Mouse (Mus musculus) cerebellum, adult 11-12 months (tissue): ENCODE results near the gene Trp73.

Experiments used
- DNase-seq: peaks from one replicate; pipeline ENCODE4 v3.0.0; 2022

The Trp73 gene

GRCm38 (mm10) chr4:154140182-154140212 lies at the start of gene Trp73:
Trp73 (minus strand) TSS chr4:154140208.
- DNase-seq: no peak

DNA sequence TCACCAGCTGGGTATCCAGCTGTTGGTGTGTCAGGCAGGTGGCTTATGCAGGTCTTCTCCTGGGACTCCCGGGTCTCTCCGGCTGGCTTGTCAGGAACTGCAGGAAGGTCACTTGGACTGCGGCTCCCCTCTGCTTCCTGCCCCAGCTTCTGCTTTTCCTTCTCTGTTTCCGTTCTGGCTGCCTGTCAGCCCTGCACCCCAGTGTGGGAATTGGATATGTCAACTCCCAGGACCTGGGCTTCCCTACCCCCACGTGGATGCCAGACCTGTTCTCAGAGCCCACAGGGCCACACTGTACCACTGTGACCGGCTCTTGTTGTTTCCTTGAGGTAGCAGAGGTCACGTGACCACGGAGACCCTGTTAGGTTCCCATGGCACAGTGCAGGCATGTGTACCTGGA lies 48.9 kb upstream of the Trp73 start:
- DNase-seq: no peak

DNA sequence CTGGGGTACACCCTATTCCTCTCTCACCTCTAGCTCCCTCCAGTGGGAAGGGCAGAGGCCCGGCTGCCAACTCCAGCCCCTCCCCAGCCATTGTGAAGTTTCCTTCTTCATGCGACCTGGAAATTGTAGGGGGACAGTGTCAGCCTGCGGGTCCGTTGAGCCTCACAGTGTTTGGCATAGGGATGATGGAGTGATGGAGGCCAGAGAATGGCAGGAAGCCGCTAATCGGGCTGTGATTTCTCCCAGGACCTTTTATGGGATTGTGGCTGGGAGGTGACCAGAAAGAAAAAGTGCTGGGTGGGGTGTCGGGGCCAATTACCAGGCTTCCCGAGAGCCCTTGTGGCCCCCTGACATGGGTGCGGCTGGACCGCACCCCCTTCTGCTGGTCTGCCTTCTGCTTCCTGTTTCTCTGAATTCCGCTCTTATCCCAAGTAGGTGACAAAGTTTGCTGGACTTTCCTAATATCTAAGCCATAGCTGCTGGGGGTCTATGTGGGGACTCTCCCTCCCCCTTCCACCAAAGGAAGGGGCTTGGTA lies 46.1 kb upstream of the Trp73 start:
- no peak for DNase-seq

- no peak for DNase-seq
Observed at GRCm38 (mm10) chr4:154185001-154185400, 45.0 kb upstream of the Trp73 start.

GRCm38 (mm10) chr4:154183566-154183965 lies 43.6 kb upstream of the Trp73 start:
- DNase-seq: no peak

DNA sequence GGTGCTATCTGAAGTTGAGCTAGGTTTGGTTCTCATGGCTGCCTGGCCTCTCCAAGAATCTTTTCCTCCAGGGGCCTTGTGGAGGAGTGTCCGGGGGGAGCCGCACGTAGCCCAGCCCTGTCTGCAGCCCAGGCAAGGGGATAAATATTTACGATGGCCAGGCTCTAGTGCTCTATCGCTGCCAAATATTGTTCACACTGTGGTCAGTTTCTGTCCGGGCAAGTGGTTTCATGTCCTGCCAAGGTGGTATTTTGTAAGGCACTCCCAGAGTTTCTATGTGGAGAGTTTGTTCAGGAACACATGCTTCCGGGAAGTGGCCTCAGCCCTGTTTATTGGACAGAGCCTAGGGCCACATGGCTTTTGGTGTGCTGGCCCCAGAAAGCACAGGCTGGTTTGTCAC lies 41.0 kb upstream of the Trp73 start:
- no peak for DNase-seq

DNA sequence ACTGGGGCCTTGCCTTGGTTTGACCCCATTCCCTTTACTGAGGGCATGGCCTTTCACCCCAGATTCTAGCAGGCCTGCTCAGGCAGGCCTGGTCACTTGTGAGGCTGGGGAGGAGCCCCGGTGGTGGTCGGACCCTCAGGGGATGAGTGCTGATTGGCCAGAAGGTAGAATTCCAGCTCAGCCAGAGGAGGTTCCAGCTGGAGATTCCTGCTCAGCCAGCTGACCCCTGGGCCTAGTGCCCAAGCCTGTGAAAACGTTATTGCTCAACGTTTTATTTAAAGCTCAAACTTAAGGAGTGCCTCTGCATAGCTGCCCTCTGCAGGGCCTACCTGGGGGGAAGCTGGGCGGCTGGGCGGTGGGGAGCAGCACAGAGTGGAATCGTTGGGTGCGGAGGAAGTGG lies 37.2 kb upstream of the Trp73 start:
- DNase-seq: no peak

- DNase-seq: peak; percentile 36
Observed at GRCm38 (mm10) chr4:154171931-154172604, 32.1 kb upstream of the Trp73 start.

GRCm38 (mm10) chr4:154171151-154171930 lies 31.3 kb upstream of the Trp73 start:
- peak; percentile 16 for DNase-seq

DNA sequence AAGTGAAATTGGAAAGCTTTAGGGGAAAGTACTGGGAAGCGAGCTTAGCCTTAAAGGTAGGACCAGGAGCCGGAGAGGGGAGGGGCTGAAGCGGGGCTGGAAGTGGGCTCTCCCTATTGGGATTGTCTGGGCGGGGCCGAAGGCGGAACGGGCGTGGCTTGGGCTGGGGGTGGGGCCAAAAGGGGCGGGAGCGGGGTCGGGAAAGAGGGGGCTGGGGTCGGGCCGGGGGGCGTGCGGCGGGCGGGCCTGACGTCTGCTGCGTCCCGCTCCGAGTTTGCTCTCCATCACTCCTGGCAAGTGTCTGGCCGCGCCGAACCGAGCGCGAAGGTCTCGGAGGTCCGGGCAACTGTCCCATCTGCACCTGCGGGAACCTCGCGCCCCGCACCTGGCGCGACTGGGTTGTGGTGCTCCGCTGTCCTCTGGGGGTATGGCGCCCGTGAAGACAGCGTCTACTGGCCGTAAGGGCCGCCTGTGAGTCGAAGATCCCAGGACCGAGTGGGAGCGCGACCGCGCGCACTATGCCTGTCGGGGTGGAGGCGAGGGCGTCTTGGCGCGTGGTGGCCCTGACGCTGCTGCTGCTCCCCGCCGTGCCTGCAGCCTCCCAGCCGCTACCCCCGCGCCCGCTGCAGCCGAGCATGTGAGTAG lies 30.6 kb upstream of the Trp73 start, which contains the start of gene Megf6:
Gene Megf6, plus strand, starts transcription at position 225 of the 645 bp plus-strand sequence.
- DNase-seq: peak; percentile 12

- DNase-seq: no peak
Observed at GRCm38 (mm10) chr4:154170021-154170420, 30.0 kb upstream of the Trp73 start.

DNA sequence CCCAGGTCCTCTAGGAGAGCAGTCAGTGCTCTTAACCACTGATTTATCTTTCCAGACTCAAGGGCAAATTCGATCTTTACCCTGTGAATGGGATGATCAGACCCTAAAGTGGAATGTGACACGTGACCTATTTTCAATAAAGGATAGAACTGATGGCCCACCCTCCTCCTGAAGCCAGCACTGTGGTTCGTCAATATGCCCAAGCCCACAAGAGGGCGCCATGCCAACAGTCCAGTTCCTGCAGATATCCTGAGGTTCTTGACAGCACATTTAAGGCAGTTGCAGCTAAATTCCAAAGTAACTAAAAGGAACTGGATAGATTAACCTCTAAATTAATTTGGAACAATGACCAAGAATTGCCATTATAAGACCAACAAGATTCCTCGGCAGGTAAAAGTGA lies 27.0 kb upstream of the Trp73 start:
- no peak for DNase-seq

DNA sequence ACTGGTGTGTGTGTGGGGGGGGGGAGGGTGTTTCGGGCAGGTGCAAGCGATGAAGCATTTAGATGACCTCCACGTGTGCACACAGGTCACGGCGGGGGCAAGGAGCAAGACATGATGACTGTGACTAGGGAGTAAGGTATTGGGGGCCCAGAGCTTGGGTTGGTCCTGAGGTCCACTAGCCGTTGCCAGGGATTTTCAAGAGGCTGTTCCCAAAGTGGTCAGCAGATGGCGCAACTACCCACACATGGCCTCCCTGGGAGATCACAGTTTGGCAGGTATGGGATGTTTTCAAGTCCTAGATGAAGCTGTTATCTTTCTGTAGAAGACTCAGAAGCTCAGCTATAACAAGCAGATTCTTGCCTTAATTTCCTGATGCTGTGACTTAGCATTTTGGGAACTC lies 23.3 kb upstream of the Trp73 start:
- peak; percentile 60 for DNase-seq

DNA sequence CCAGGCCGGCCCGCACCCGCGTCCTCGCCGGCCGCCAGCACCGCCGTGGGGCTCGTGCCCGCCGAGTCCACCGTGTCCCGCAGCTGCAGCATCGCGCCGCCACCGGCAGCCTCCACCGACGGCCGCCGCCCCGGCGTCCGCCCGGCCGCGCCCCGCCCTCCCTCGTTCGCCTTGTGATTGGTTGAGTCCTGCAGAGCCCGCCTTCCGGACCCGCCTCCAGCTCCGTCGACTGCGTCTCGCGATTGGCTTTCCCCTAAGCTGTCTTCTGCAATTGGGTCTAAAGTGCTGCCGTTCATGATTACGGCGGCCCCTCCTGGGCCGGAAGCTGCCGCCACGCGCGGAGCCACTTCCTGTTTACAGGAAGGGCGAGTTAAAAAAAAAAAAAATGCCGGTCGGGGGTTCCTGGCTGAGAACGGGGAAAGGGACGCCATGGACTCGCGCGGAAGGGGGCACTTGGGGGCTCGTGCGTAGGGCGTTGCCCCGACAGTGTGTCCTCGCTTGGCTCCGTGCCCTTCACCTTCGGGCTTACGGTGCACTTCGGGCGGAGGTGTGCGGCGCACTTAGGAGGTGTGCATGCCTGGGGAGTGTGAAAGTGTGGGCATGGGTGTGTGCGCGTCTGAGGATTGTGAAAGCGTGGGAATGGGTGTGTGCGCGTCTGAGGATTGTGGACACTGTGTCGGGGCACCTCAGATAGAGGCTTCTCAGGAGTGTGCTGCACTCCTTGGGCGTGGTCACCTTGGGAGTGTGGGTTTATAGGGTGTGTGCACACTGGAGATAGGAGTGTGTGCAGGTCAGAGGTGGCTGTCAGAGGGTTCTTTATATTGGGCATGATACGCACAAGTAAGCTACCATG lies 20.8 kb upstream of the Trp73 start, which contains the start of gene Tprgl:
Gene Tprgl, minus strand, starts transcription at position 129 of the 853 bp plus-strand sequence.
- peak; percentile 97 for DNase-seq

- peak; percentile 70 for DNase-seq
Observed at GRCm38 (mm10) chr4:154159961-154160537, 20.0 kb upstream of the Trp73 start.

- peak; percentile 85 for DNase-seq
Observed at GRCm38 (mm10) chr4:154159002-154159401, 19.0 kb upstream of the Trp73 start.

DNA sequence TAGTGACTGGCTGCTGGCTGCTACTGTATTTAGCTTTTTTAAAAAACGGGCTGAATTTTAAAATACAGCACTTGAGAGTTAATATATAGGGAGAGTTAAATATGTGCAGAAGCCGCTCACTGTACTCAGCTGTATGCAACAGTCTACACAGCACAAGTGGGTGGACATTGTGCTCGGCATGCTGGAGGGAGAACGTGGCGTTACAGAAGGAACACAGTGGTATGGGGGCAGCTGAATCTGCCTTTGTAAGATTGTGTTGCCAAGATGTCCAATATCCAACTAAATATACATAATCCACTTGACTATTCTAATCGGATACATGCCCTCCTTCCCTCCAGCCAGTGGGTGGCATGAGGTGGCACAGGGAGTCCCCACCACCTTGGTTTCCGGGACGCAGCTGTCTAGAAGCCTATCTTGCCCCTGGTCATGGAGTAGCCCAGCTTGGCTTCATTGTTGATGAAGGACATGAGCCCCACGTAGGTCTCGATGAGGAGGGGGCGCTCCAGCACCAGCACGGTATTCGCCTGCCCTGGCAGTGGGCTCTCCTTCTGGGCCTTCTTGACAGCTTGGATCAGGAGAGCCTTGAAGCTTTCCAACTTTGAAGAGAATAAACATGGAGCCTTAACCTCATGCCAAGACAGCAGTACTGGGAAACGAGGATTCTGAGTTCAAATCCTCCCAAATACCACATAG lies 18.1 kb upstream of the Trp73 start:
- peak; percentile 49 for DNase-seq

DNA sequence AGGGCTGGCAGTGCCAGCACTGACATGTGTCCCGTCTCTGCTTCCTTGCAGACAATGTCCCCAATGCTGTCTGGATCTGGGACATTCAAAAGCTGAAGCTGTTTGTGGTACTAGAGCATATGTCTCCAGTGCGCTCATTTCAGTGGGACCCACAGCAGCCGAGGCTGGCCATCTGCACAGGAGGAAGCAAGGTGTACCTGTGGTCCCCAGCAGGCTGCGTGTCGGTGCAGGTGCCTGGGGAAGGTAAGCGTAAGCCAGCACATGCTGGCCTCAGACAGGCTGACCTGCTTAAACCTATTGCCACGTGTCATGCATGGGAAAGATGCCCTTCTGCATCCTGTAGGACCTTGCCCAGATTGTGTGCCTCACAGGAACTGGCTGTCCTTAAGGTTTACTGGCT lies 16.0 kb upstream of the Trp73 start:
- peak; percentile 56 for DNase-seq

GRCm38 (mm10) chr4:154154104-154154503 lies 14.1 kb upstream of the Trp73 start:
- DNase-seq: no peak

DNA sequence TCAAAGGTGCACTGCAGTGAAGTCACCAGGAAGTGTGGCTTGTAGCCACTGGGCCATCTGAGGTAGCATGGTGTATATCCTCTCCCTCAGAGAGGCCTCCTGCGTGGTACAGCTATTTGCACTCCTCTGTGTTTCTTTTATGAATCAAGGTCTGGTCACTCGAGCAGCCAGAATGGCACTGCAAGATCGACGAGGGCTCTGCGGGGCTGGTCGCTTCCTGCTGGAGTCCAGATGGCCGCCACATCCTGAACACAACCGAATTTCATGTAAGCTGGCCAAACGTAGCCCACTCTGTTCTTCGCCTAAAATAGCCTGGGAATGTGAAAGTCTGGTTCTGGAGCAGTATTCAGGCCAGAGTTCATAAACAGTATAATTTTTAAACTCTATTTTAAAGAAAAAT lies 6.3 kb upstream of the Trp73 start:
- peak; percentile 83 for DNase-seq

DNA sequence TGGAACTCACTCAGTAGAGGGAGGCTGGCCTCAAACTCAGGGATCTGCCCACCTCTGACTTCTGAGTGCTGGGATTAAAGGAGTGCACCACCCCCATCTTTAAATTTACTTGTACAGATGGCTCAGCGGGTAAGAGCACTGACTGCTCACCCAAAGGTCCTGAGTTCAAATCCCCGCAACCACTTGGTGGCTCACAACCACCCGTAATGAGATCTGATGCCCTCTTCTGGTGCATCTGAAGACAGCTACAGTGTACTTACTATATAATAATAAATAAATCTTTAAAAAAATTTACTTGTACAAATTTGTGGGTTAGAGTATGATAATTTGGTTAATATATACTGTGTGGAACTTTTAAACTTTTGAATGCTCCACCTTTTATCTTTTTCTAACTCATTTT lies 4.7 kb upstream of the Trp73 start:
- no peak for DNase-seq
